Mouse (Mus musculus): ENCODE results near the gene Birc5.

The Birc5 gene

GRCm38 (mm10) chr11:117882208-117882607, 33.2 kb downstream of the Birc5 start:
- in situ Hi-C loops (cut with MseI, MboI), result no loop called here

GRCm38 (mm10) chr11:117886000-117886399, 36.9 kb downstream of the Birc5 start:
- in situ Hi-C loops (cut with MseI, MboI), result no loop called here

- in situ Hi-C loops (cut with MseI, MboI), result no loop called here
Measured at GRCm38 (mm10) chr11:117888168-117888852, 39.3 kb downstream of the Birc5 start.

GRCm38 (mm10) chr11:117888853-117889822, 40.1 kb downstream of the Birc5 start:
- in situ Hi-C loops (cut with MseI, MboI), result no loop called here

GRCm38 (mm10) chr11:117889887-117890340, 40.9 kb downstream of the Birc5 start:
- in situ Hi-C loops (cut with MseI, MboI), result no loop called here

GRCm38 (mm10) chr11:117890519-117891282, 41.6 kb downstream of the Birc5 start:
- in situ Hi-C loops (cut with MseI, MboI), result no loop called here

- in situ Hi-C loops (cut with MseI, MboI), result no loop called here
Measured at GRCm38 (mm10) chr11:117891581-117892175, 42.6 kb downstream of the Birc5 start.

GRCm38 (mm10) chr11:117892199-117892598, 43.1 kb downstream of the Birc5 start:
- in situ Hi-C loops (cut with MseI, MboI), result no loop called here

- in situ Hi-C loops (cut with MseI, MboI), result no loop called here
Measured at GRCm38 (mm10) chr11:117894676-117895075, 45.6 kb downstream of the Birc5 start.

GRCm38 (mm10) chr11:117896533-117896932, 47.5 kb downstream of the Birc5 start:
- in situ Hi-C loops (cut with MseI, MboI), result no loop called here

GRCm38 (mm10) chr11:117902282-117902681, 53.2 kb downstream of the Birc5 start:
- in situ Hi-C loops (cut with MseI, MboI), result no loop called here

GRCm38 (mm10) chr11:117904442-117904841, 55.4 kb downstream of the Birc5 start:
- in situ Hi-C loops (cut with MseI, MboI), result no loop called here

Measured in mouse trophoblast stem cell (cell line).